Mouse (Mus musculus) cortical plate, adult 2 months (tissue): ENCODE measurements at regions not wholly inside any gene's neighbourhood (a gene's known extent, or its start where the extent isn't known, plus 50 kb on each side); places are given as distances from the start of the nearest gene placed in this dataset.

Experiments used
- H3K27ac ChIP-seq: fragments of 200-500 bp; 2 replicates; pipeline ENCODE4 v1.5.1; 2012; ENCODE audit warnings: low read length, control low read depth, inconsistent platforms; ENCODE audit not compliant: insufficient read depth
- H3K4me1 ChIP-seq: fragments of 200-500 bp; 2 replicates; pipeline ENCODE4 v1.6.1; 2011; ENCODE audit warnings: low read length; ENCODE audit not compliant: control insufficient read depth, insufficient read depth
- H3K4me3 ChIP-seq: fragments of 200-500 bp; 2 replicates; pipeline ENCODE4 v1.5.1; 2011; ENCODE audit warnings: mild to moderate bottlenecking, low read length, control low read depth; ENCODE audit not compliant: insufficient read depth
- CTCF ChIP-seq: fragments of 200-500 bp; IDR thresholded peaks from 2 replicates; pipeline ENCODE4 v1.5.1; 2011; ENCODE audit warnings: mild to moderate bottlenecking, control low read depth, low read length; ENCODE audit not compliant: insufficient read depth; ENCODE audit errors: extremely low read depth
- POLR2A ChIP-seq: fragments of 200-500 bp; IDR thresholded peaks from 2 replicates; pipeline ENCODE4 v1.6.1; 2011; ENCODE audit warnings: mild to moderate bottlenecking, low read length, control low read depth; ENCODE audit not compliant: insufficient read depth; ENCODE audit errors: extremely low read depth

DNA sequence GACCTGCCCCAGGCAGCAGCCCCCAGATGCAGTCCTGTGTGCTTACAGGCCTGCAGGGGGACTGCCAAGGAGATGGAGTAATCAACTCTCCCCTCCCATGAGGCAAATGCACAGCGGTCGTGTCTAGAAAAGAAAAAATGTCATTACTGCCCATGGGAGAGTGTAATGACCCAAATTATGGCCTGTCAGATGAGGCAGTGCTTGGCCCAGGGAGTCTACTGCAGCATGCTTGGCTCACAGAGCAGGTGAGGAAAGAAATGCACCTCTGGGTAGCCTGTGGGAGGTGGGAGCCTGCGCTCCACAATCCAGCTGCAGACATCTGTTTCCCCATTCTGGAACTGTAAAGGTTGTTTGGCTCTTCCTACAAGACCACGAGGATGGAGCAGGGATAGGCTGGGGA lies 339.8 kb upstream of the Apob start:
- H3K4me1 ChIP-seq: no peaks in the 10 kb centered on the region
- no peak overlapping the region for H3K4me3 ChIP-seq
- TF ChIP-seq CTCF (no peak), POLR2A (no peak)
- H3K27ac ChIP-seq: no peak overlapping the region

DNA sequence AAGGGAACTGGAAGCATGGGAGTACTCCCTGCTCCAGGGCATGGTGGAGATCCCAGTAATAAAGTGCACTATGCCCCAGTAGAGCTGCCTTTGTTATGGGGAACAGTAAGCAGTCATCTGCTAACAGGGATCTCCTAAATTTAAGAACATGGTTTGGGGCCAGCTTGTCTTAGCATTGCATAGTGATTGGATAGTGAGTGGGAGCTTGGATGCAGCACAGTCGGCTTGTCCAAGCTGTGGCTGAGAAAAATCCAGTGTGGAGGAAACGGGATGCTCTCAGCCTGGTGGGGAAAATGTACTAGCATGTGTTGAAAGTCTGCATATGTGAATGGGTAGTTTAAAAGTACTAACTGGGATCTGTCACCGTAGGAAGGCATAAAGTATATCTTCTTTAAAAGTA lies 326.6 kb upstream of the Apob start:
- no peak for TF ChIP-seq CTCF
- TF ChIP-seq POLR2A: no peak

DNA sequence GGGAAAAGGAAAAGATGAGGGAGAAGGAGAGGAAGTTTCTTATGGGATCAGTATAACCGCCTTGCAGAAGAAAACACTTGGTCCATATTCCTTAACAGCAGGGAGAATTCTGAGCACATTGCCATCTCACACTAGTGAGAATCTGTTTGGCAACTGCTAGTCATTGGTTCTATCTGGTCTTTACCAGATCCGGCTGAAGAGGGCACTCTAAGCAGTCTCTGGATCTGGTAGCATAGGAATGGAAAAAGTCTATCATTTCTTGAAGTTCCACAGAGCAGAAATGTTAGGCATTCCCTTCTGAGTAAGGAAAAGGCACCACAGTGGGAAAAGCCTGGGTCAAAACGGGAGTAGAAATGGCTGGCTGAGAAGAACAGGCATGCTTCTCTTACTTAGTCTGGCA lies 315.4 kb upstream of the Apob start:
- Histone ChIP-seq H3K4me3 (no peak overlapping the region), H3K4me1 (no peaks in the 10 kb centered on the region), H3K27ac (no peak overlapping the region)
- peak; percentile 27; the same call in 1 of the 2 replicates for TF ChIP-seq CTCF
- TF ChIP-seq POLR2A: no peak

More for the DNA sequence above, 326.6 kb upstream of the Apob start:
- no peak overlapping the region for H3K4me3 ChIP-seq
- no peaks in the 10 kb centered on the region for H3K4me1 ChIP-seq
- H3K27ac ChIP-seq: no peak overlapping the region

DNA sequence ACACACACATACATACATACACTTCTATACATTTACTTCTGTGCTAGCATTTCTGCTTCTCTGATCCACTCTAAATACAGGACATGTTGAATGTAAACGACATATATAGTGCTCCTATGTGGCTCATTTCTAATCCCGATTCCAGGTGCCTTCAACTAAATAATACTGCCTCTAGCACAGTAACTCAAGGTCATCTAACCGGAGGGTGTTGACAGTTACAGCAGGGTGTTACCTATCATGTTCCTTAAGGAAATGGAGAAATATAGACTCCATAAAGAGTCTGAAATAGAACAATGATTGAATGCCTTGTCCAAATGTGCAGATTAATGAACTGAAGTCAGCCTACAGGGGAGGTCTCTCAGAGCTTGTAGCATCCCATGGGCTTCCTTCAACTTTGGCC lies 307.3 kb upstream of the Apob start:
- no peak for TF ChIP-seq POLR2A
- no peak for TF ChIP-seq CTCF
- H3K4me1 ChIP-seq: no peaks in the 10 kb centered on the region
- H3K4me3 ChIP-seq: no peak overlapping the region
- no peak overlapping the region for H3K27ac ChIP-seq

DNA sequence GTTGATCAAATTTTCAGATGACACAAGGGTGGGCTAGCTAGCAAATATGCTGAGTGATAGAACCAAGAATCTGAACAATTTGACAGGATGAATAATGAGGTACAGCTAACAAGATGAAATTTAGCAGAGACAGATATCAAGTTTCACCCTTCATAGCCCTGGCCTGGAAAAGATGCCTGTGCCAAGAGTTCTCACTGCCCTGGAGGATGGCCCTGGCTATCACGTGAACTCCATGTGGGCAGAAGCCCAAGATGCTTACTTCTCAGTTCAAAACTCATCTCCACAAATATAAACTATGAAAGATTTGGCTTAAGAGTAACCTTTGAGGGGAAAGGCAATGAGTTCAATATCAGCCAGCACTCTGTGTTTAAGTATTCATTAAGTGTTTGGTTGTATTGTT lies 306.9 kb upstream of the Apob start:
- no peak overlapping the region for H3K4me3 ChIP-seq
- no peak overlapping the region for H3K27ac ChIP-seq
- no peak for TF ChIP-seq CTCF
- no peak for TF ChIP-seq POLR2A
- no peaks in the 10 kb centered on the region for H3K4me1 ChIP-seq

DNA sequence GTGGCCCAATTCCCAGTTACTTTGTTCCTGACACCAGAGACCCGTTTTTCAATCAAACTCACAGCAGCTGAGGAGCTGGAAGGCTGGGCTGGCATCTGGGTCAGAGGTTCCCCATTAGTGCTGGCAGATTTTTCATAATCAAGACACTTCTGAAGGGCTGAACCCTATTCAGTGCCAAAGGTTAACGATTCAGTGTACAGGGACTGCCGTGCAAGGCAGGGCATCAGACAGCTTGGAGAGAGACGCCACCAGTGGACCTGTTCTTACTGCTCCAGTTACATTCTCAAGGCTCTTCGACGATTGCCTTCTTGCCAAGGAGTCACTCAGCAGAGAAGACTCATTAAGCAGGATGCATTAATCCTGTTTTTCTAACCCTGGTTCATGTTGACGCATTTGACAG lies 285.5 kb upstream of the Apob start:
- no peaks in the 10 kb centered on the region for H3K4me1 ChIP-seq
- TF ChIP-seq POLR2A (no peak), CTCF (no peak)
- no peak overlapping the region for H3K27ac ChIP-seq
- H3K4me3 ChIP-seq: no peak overlapping the region

DNA sequence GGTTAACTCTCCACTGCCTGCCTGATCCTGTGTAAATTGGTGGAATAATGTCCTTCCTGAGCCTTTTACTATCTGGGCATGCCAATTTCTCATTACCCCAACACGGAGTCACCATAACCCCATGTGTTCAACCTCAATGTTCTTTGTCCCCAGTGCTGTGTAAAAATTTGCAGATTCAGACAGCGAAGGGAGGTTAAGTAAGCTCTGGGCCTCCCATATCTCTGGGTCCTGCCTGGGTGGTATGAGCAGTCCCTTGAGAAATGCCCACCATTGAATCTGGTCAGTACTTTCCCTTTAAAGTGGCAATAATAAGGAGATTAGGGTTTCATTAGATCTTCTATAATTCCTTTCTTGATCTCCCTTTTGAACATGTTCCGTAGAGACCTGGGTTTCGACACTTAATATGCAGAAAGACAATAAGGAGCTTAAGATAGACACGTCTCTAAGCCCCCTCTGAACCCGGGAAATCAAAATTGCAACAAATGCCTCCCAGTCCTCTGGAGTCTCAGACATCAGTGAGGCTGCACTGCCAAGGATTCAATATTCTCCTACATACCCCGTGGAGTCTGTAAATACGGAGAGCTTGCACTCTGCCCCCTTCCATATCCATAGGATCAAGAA lies 279.0 kb upstream of the Apob start:
- no peak overlapping the region for H3K27ac ChIP-seq
- no peaks in the 10 kb centered on the region for H3K4me1 ChIP-seq
- TF ChIP-seq POLR2A (no peak), CTCF (no peak)
- H3K4me3 ChIP-seq: no peak overlapping the region

DNA sequence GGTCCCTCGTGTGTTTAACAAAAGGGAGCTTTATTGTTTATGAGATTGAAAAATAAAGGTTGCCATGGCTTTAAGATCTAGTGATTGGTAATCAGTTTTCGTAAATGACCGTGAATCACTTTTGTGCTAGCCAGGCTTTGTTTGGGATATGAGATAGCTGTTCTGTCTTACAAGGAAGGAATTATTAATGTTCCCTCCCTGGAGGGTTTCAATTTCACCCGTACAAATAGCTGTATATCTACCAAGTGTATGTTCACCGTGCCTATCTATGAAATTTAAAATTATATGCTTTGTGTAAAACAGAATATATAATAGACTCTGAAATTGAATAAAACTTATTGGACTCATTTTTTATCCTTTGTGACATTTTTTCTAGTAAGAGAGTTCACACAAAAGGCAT lies 268.3 kb upstream of the Apob start:
- H3K4me1 ChIP-seq: no peaks in the 10 kb centered on the region
- H3K4me3 ChIP-seq: no peak overlapping the region
- H3K27ac ChIP-seq: no peak overlapping the region
- no peak for TF ChIP-seq CTCF
- TF ChIP-seq POLR2A: no peak

DNA sequence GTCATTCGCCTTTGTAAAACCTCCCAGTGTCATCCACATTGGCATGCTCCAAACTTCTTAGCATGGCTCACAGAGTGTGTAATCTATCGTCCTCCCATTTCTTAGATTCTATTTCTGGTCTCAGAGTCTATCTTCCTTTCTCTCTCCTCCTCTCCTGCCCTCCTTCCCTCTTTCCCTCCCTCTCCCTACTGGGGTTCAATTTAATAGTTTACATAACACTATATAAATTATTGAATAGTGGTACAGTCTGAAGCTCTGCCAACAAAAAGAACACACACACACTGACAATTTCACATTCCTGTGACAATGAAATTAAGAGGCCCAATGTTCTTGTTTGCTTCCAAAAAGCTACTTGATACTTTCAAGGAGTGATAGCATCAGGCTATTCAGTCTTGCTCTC lies 267.6 kb upstream of the Apob start:
- no peak overlapping the region for H3K27ac ChIP-seq
- TF ChIP-seq CTCF (no peak), POLR2A (no peak)
- H3K4me3 ChIP-seq: no peak overlapping the region
- H3K4me1 ChIP-seq: no peaks in the 10 kb centered on the region

DNA sequence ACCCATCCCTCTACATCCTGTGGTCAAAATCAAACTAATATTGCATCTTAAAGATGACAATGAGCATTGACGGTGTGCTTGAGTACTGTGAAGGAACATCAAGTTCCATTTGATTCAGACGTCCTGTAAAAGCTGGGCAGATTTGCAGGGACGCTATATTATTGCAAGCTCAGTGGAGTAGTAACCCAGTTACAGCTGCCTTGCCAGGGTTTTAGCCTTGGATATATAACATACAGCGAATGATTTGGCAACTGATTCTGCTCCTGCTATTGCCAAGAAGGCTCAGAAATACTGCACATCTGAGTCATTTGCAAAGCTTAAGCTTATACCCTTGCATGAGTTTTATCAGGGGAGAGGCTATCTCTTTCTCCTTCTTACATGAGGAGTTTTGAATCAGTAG lies 262.4 kb upstream of the Apob start:
- Histone ChIP-seq H3K27ac (no peak overlapping the region), H3K4me1 (no peaks in the 10 kb centered on the region), H3K4me3 (no peak overlapping the region)
- TF ChIP-seq CTCF (no peak), POLR2A (no peak)

DNA sequence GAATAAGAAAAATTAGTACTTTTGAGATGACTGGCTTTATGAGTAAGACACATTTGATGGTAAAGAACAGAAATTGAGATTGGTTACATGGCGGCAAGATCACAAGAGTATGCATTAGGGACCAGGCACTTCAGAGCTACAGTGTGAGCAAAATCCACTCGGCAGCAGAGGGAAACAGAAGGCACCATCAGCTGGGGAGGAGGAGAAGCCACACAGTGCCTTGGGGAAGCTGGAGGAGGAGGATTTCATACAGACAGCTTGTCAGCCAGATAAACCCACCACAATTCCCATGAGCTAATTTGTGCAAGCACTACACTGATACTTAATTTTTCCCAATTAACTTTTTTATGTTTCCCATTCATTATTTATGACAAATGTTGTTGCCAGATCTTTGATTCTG lies 258.9 kb upstream of the Apob start:
- no peaks in the 10 kb centered on the region for H3K4me1 ChIP-seq
- no peak overlapping the region for H3K4me3 ChIP-seq
- no peak overlapping the region for H3K27ac ChIP-seq
- TF ChIP-seq CTCF: no peak
- TF ChIP-seq POLR2A: no peak

DNA sequence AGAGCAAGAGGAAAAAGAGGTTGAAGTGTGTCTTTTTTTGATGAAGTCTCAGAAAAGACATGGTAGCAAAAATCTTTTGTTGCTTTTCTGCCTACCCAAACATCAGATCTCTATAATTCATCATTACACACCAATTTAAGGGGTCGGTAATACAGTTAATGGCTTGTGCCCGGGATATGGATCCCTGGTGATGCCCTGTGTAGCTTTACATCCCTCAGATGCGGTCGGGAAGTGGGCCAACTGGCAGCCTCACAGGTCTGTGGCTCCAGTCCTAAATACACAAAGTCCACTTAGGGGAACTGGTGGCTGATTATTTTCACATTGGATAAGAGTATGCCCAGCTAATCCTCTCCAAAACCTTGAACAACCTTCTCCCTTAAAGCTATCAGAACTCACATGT lies 258.4 kb upstream of the Apob start:
- TF ChIP-seq POLR2A (no peak), CTCF (no peak)
- no peaks in the 10 kb centered on the region for H3K4me1 ChIP-seq
- H3K4me3 ChIP-seq: no peak overlapping the region
- H3K27ac ChIP-seq: no peak overlapping the region
